Mouse (Mus musculus) CH12.LX (cell line): ENCODE data around the gene Atp5b. TPM values are rescaled to one million over a fixed set of nuclear protein-coding genes. Genes with fewer than 3 reads are reported as not detected.

Experiments
- DNase-seq: peaks from one replicate; pipeline ENCODE4 v3.0.0-alpha.2; 2013; ENCODE audit errors: extremely low read depth
- H3K27ac ChIP-seq: 2 replicates; pipeline ENCODE4 v1.5.1; 2012; ENCODE audit warnings: low read depth, mild to moderate bottlenecking, control low read depth, moderate library complexity; ENCODE audit not compliant: insufficient read depth
- H3K27me3 ChIP-seq: replicated peaks from 2 replicates; pipeline ENCODE3; 2012; ENCODE audit warnings: inconsistent platforms
- H3K36me3 ChIP-seq, 2 experiments: replicated peaks in 1 of 2; 2 replicates each; pipeline versions ENCODE3 to v1.6.1; 2012; ENCODE audit warnings: inconsistent platforms in 1 of 2, low read length in 1 of 2, mild to moderate bottlenecking in 1 of 2, mixed read lengths in 1 of 2, moderate library complexity in 1 of 2; ENCODE audit not compliant: control insufficient read depth in 1 of 2, insufficient read depth in 1 of 2
- H3K4me1 ChIP-seq, 2 experiments: 2 replicates each; pipeline ENCODE4 v1.6.1; 2012; ENCODE audit warnings: inconsistent platforms in 1 of 2, moderate library complexity in 1 of 2; ENCODE audit not compliant: insufficient read depth in 2 of 2, control insufficient read depth in 1 of 2
- H3K4me2 ChIP-seq: 2 replicates; pipeline ENCODE4 v1.6.1; 2012; ENCODE audit warnings: low read depth, mild to moderate bottlenecking, control low read depth; ENCODE audit not compliant: poor library complexity, insufficient read depth, severe bottlenecking
- H3K4me3 ChIP-seq, 3 experiments: fragments of 150-350 bp in 1 of 3; sonication (generic) in 1 of 3; replicated peaks in 1 of 3; 2 replicates each; pipeline versions ENCODE3 to v1.5.1; 2011 to 2012; ENCODE audit warnings: low read depth in 2 of 3, low read length in 2 of 3, mild to moderate bottlenecking in 2 of 3, moderate library complexity in 2 of 3, control low read depth in 1 of 3, improper control_type of control experiment in 1 of 3, inconsistent platforms in 1 of 3, mixed read lengths in 1 of 3; ENCODE audit not compliant: poor library complexity in 1 of 3
- H3K79me2 ChIP-seq: replicated peaks from 2 replicates; pipeline ENCODE4 v1.6.1; 2012; ENCODE audit warnings: mild to moderate bottlenecking, moderate library complexity; ENCODE audit not compliant: control insufficient read depth, poor library complexity, insufficient read depth, severe bottlenecking; ENCODE audit errors: extremely low read depth
- H3K9ac ChIP-seq: 2 replicates; pipeline ENCODE4 v1.6.1; 2012; ENCODE audit warnings: low read depth, mild to moderate bottlenecking, control low read depth, moderate library complexity; ENCODE audit not compliant: insufficient read depth
- H3K9me3 ChIP-seq: replicated peaks from 2 replicates; pipeline ENCODE3; 2012; ENCODE audit warnings: low read length, inconsistent platforms, mixed read lengths
- BHLHE40 ChIP-seq: IDR thresholded peaks from 2 replicates; pipeline ENCODE4 v1.6.1; 2011; ENCODE audit warnings: mild to moderate bottlenecking, low read depth, low read length, improper control_type of control experiment
- CHD1 ChIP-seq: IDR thresholded peaks from 2 replicates; pipeline ENCODE4 v1.6.1; 2012; ENCODE audit warnings: low read depth, low read length, improper control_type of control experiment, inconsistent platforms
- CTCF ChIP-seq, 2 experiments: IDR thresholded peaks in 1 of 2; conservative IDR thresholded peaks in 1 of 2; 2 replicates each; pipeline ENCODE4 v1.5.1; 2011 to 2012; ENCODE audit warnings: low read depth in 2 of 2, low read length in 2 of 2, improper control_type of control experiment in 1 of 2, inconsistent platforms in 1 of 2, mild to moderate bottlenecking in 1 of 2, moderate library complexity in 1 of 2
- ELF1 ChIP-seq: IDR thresholded peaks from 2 replicates; pipeline ENCODE4 v1.6.1; 2014; ENCODE audit warnings: low read depth, mild to moderate bottlenecking, inconsistent platforms, low read length, improper control_type of control experiment
- GABPA ChIP-seq: IDR thresholded peaks from 2 replicates; pipeline ENCODE4 v1.6.1; 2012; ENCODE audit warnings: low read depth, low read length, improper control_type of control experiment, inconsistent platforms; ENCODE audit not compliant: insufficient replicate concordance
- HCFC1 ChIP-seq: IDR thresholded peaks from 2 replicates; pipeline ENCODE4 v1.6.1; 2012; ENCODE audit warnings: low read depth, mild to moderate bottlenecking, inconsistent platforms, low read length, improper control_type of control experiment
- IRF4 ChIP-seq: IDR thresholded peaks from 2 replicates; pipeline ENCODE4 v1.6.1; 2014; ENCODE audit warnings: low read depth, mild to moderate bottlenecking, inconsistent platforms, low read length, improper control_type of control experiment
- JUND ChIP-seq: conservative IDR thresholded peaks from 2 replicates; pipeline ENCODE4 v1.6.1; 2011; ENCODE audit warnings: low read depth, low read length, improper control_type of control experiment
- MAFK ChIP-seq: IDR thresholded peaks from 2 replicates; pipeline ENCODE4 v1.6.1; 2011; ENCODE audit warnings: low read length, improper control_type of control experiment; ENCODE audit not compliant: insufficient replicate concordance
- MAX ChIP-seq: IDR thresholded peaks from 2 replicates; pipeline ENCODE4 v1.6.1; 2011; ENCODE audit warnings: low read length, improper control_type of control experiment
- MEF2A ChIP-seq: IDR thresholded peaks from 2 replicates; pipeline ENCODE4 v1.6.1; 2014; ENCODE audit warnings: low read depth, mild to moderate bottlenecking, inconsistent platforms, low read length, improper control_type of control experiment, borderline replicate concordance
- MXI1 ChIP-seq: IDR thresholded peaks from 2 replicates; pipeline ENCODE4 v1.6.1; 2011; ENCODE audit warnings: mild to moderate bottlenecking, low read depth, low read length, improper control_type of control experiment
- NELFE ChIP-seq: IDR thresholded peaks from 2 replicates; pipeline ENCODE4 v1.6.1; 2011; ENCODE audit warnings: low read depth, low read length, improper control_type of control experiment
- NRF1 ChIP-seq: IDR thresholded peaks from 2 replicates; pipeline ENCODE4 v1.6.1; 2014; ENCODE audit warnings: low read depth, mild to moderate bottlenecking, inconsistent platforms, low read length, improper control_type of control experiment, moderate library complexity
- RAD21 ChIP-seq: IDR thresholded peaks from 2 replicates; pipeline ENCODE4 v1.6.1; 2011; ENCODE audit warnings: low read depth, mild to moderate bottlenecking, low read length, improper control_type of control experiment, moderate library complexity
- SIN3A ChIP-seq: IDR thresholded peaks from 2 replicates; pipeline ENCODE4 v1.6.1; 2012; ENCODE audit warnings: low read length, improper control_type of control experiment, inconsistent platforms
- UBTF ChIP-seq: IDR thresholded peaks from 2 replicates; pipeline ENCODE4 v1.6.1; 2012; ENCODE audit warnings: low read depth, mild to moderate bottlenecking, inconsistent platforms, low read length, improper control_type of control experiment, moderate library complexity
- USF1 ChIP-seq: IDR thresholded peaks from 2 replicates; pipeline ENCODE4 v1.6.1; 2014; ENCODE audit warnings: low read depth, mild to moderate bottlenecking, inconsistent platforms, low read length, improper control_type of control experiment
- ZMIZ1 ChIP-seq: IDR thresholded peaks from 2 replicates; pipeline ENCODE4 v1.6.1; 2012; ENCODE audit warnings: low read depth, mild to moderate bottlenecking, inconsistent platforms, low read length, improper control_type of control experiment
- ZNF384 ChIP-seq: IDR thresholded peaks from 2 replicates; pipeline ENCODE4 v1.6.1; 2012; ENCODE audit warnings: low read depth, low read length, improper control_type of control experiment, inconsistent platforms
- dilution Hi-C: fragments of 300-500 bp; cut with MboI; formaldehyde crosslinking; loops from 2 replicates; pipeline ENCODE4 v1.14.3; 2020; ENCODE audit warnings: low sequenced_read_pairs; ENCODE audit not compliant: extremely low pct_unique_long_range_greater_than_20kb, extremely low pct_ligation_motif_present
- in situ Hi-C: fragments of 300-500 bp; cut with MboI; formaldehyde crosslinking; loops from 3 replicates; pipeline ENCODE4 v1.14.3; 2019; ENCODE audit warnings: low sequenced_read_pairs, low pct_ligation_motif_present, low pct_unique_long_range_greater_than_20kb, mixed read lengths
- polyA plus RNA-seq: library from polyadenylated mRNA; unstranded; fragments of >175 nt; gene quantifications from 2 replicates; pipeline ENCODE4 v1.2.1, GENCODE M21; 2012; ENCODE audit warnings: low read depth; ENCODE audit not compliant: insufficient read length
- total RNA-seq, 2 experiments: library from RNA; depleted of rRNA; stranded (reverse); fragments of 300-350 nt in 1 of 2; fragments of >200 nt in 1 of 2; gene quantifications; 2 replicates each; pipeline ENCODE4 v1.2.3; 2012 to 2014

Atp5b gene
- total and polyA plus RNA-seq, 3 experiments: 1,607 to 1,775 (median 1,695) TPM

- TF ChIP-seq BHLHE40 (no peak), CTCF (conservative IDR thresholded peaks at IDR 0.05 in 1 of 2, IDR thresholded peaks at IDR 0.05 in 1 of 2; ENCODE audit: low read depth in 2 of 2, low read length in 2 of 2) (no peak), ZMIZ1 (peak; percentile 33; the same call in 1 of the 2 replicates), JUND (no peak), MAFK (no peak), GABPA (no peak), MEF2A (peak; percentile 45; the same call in 1 of the 2 replicates), UBTF (0 out of 2 replicates have a peak, but pooled peaks have one; percentile 57), USF1 (no peak), SIN3A (peak; percentile 62), ELF1 (peak; percentile 84)
Observed at GRCm38 (mm10) chr10:128094340-128094968, 11.4 kb downstream of the Atp5b start (continued).

- DNase-seq: no peak
- peaks cover 35% of the 10 kb centered on the region for H3K79me2 ChIP-seq
- TF ChIP-seq NRF1: no peak
- no peak for TF ChIP-seq MEF2A
- no peak for TF ChIP-seq MXI1
- TF ChIP-seq HCFC1: no peak
- TF ChIP-seq IRF4: no peak
- TF ChIP-seq RAD21: no peak
- no peak for TF ChIP-seq MAX
- TF ChIP-seq ZMIZ1: no peak
- TF ChIP-seq NELFE: no peak
- TF ChIP-seq CHD1: no peak
- TF ChIP-seq GABPA: no peak
- TF ChIP-seq ZNF384: no peak
- no peak for TF ChIP-seq SIN3A
- H3K4me1 ChIP-seq: peaks cover 4 to 44% of the 10 kb centered on the region in 2 experiments; a peak in 3 of 4 replicates
- H3K9ac ChIP-seq: peak overlapping the region; percentile 64; the same call in 1 of the 2 replicates
- H3K4me2 ChIP-seq: peak overlapping the region; percentile 74
- in situ Hi-C loops: loop anchor here (10.0 kb wide), 1 partner anchor 50 kb away; no protein-coding TSS in a partner anchor
- no peak overlapping the region for H3K27ac ChIP-seq
- peaks cover 0 to 7% of the 10 kb centered on the region in 2 experiments for H3K36me3 ChIP-seq
- H3K27me3 ChIP-seq: no peaks in the 10 kb centered on the region
- H3K9me3 ChIP-seq: no peaks in the 10 kb centered on the region
- dilution Hi-C loops: no loop called here
- H3K4me3 ChIP-seq: peak overlapping the region in 2 of 3 experiments; percentile 29 to 78
Observed at GRCm38 (mm10) chr10:128095003-128095636, 12.0 kb downstream of the Atp5b start.
